Mouse (Mus musculus) liver, embryonic 12.5 days (tissue): ENCODE measurements around the gene Ints6l. TPM values are rescaled to one million over a fixed set of nuclear protein-coding genes. Genes with fewer than 3 reads are reported as not detected.

Experiments used
- ATAC-seq: fragments of 200-750 bp; cut with Nextera tagmentation; 2 replicates; pipeline ENCODE4 v1.8.0; 2017; ENCODE audit warnings: moderate number of reproducible peaks, mild to moderate bottlenecking, moderate library complexity
- H3K27ac ChIP-seq: fragments of 300-500 bp; sonication (generic); 2 replicates; pipeline ENCODE4 v1.5.1; 2016; ENCODE audit warnings: mild to moderate bottlenecking
- H3K27me3 ChIP-seq: fragments of 300-500 bp; sonication (generic); replicated peaks from 2 replicates; pipeline ENCODE4 v1.6.1; 2016; ENCODE audit warnings: mild to moderate bottlenecking, moderate library complexity
- H3K36me3 ChIP-seq: fragments of 300-500 bp; sonication (generic); 2 replicates; pipeline ENCODE4 v1.6.1; 2016; ENCODE audit warnings: mild to moderate bottlenecking, moderate library complexity
- H3K4me1 ChIP-seq: fragments of 300-500 bp; sonication (generic); 2 replicates; pipeline ENCODE4 v1.6.1; 2016
- H3K4me2 ChIP-seq: fragments of 300-500 bp; sonication (generic); 2 replicates; pipeline ENCODE4 v1.6.1; 2016; ENCODE audit warnings: mild to moderate bottlenecking, moderate library complexity
- H3K4me3 ChIP-seq: fragments of 300-500 bp; sonication (generic); 2 replicates; pipeline ENCODE4 v1.5.1; 2016; ENCODE audit warnings: mild to moderate bottlenecking, moderate library complexity
- H3K9ac ChIP-seq: fragments of 300-500 bp; sonication (generic); 2 replicates; pipeline ENCODE4 v1.6.1; 2016; ENCODE audit warnings: mild to moderate bottlenecking, moderate library complexity
- H3K9me3 ChIP-seq: fragments of 300-500 bp; sonication (generic); replicated peaks from 2 replicates; pipeline ENCODE4 v1.6.1; 2016; ENCODE audit warnings: mild to moderate bottlenecking, moderate library complexity
- WGBS: fragments of 180-500 bp; shearing (Covaris S2); methylation state at CpG from one replicate; pipeline ENCODE4 v1.1.7; 2016; ENCODE audit not compliant: insufficient replicate concordance; 5-methylcytosine and 5-hydroxymethylcytosine counted together
- polyA plus RNA-seq: library from polyadenylated mRNA; unstranded; fragments of >200 nt; fragmentation: Nextera tagmentation; extraction: Ambion mirVana; gene quantifications from 2 replicates; pipeline ENCODE4 v1.2.1, GENCODE M21; 2016

Ints6l gene
- polyA plus RNA-seq, 1 experiment from 2014 or later, result 43.6 TPM

GRCm38 (mm10) chrX:56549506-56549905, 94.8 kb downstream of the Ints6l start, which contains the start of gene Gm648:
TSS of gene Gm648 (minus strand) at chrX:56549606.
- Histone ChIP-seq H3K4me3 (no peak within 1 kb of the TSS), H3K36me3 (no peaks in the 10 kb centered on the region), H3K9ac (no peak within 1 kb of the TSS), H3K27me3 (no peaks in the 10 kb centered on the region), H3K27ac (no peak within 1 kb of the TSS), H3K4me2 (no peak within 1 kb of the TSS), H3K9me3 (no peaks in the 10 kb centered on the region), H3K4me1 (no peaks in the 10 kb centered on the region)
- no peak for ATAC-seq
- WGBS, result 75% methylated on average over 7 of the region's 7 CpGs

GRCm38 (mm10) chrX:56553584-56553983, 98.9 kb downstream of the Ints6l start:
- no peak overlapping the region for H3K27ac ChIP-seq
- H3K4me3 ChIP-seq, result no peak overlapping the region
- no peaks in the 10 kb centered on the region for H3K36me3 ChIP-seq
- WGBS, result 54% methylated on average over 3 of the region's 3 CpGs
- no peak overlapping the region for H3K4me2 ChIP-seq
- no peak for ATAC-seq
- no peak overlapping the region for H3K9ac ChIP-seq
- no peaks in the 10 kb centered on the region for H3K27me3 ChIP-seq
- H3K9me3 ChIP-seq, result no peaks in the 10 kb centered on the region
- no peaks in the 10 kb centered on the region for H3K4me1 ChIP-seq

Other genes with a start within 250 kb of the Ints6l start
- gene Gm773, start 242.0 kb upstream of the Ints6l start, polyA plus RNA-seq, result not detected in 2 replicates
- 1.2 and 1.5 TPM in 2 replicates for gene Zfp449, start 108.5 kb upstream of the Ints6l start, polyA plus RNA-seq
- 0.83 and 1.0 TPM in 2 replicates for gene Smim10l2a, start 80.3 kb upstream of the Ints6l start, polyA plus RNA-seq
- gene Gm2174, start 6.9 kb upstream of the Ints6l start, polyA plus RNA-seq, result 1.0 TPM in 1 of 2 replicates, not detected in the other
- gene Gm10477, start 69.9 kb downstream of the Ints6l start, polyA plus RNA-seq, result not detected in 2 replicates
- gene Gm648, start 94.7 kb downstream of the Ints6l start, polyA plus RNA-seq, result not detected in 2 replicates
- gene Mmgt1, start 143.2 kb downstream of the Ints6l start, polyA plus RNA-seq, result 14.1 and 14.6 TPM in 2 replicates
- gene Slc9a6, start 154.9 kb downstream of the Ints6l start, polyA plus RNA-seq, result 6.0 and 6.4 TPM in 2 replicates